Mouse (Mus musculus) ES-E14 (cell line): ENCODE data around the gene Ranbp17.

Source experiments
- HCFC1 ChIP-seq: IDR thresholded peaks from 2 replicates; pipeline ENCODE4 v1.6.1; 2012; ENCODE audit warnings: low read length, inconsistent platforms, borderline replicate concordance; ENCODE audit not compliant: insufficient read depth
- ZNF384 ChIP-seq: IDR thresholded peaks from 2 replicates; pipeline ENCODE4 v1.6.1; 2012; ENCODE audit warnings: low read depth, low read length, inconsistent platforms

GRCm38 (mm10) chr11:33509401-33509800 lies 4.1 kb downstream of the Ranbp17 start:
- TF ChIP-seq HCFC1 (no peak), ZNF384 (no peak)
